Mouse (Mus musculus) olfactory bulb, adult 2 months (tissue): ENCODE measurements around the gene Pyy.

Experiments
- CTCF ChIP-seq: fragments of 200-500 bp; IDR thresholded peaks from 2 replicates; pipeline ENCODE4 v1.5.1; 2012; ENCODE audit warnings: low read depth, mild to moderate bottlenecking, low read length, moderate library complexity; ENCODE audit not compliant: insufficient read depth
- POLR2A ChIP-seq: fragments of 200-500 bp; IDR thresholded peaks from 2 replicates; pipeline ENCODE4 v1.6.1; 2012; ENCODE audit warnings: mild to moderate bottlenecking, low read depth, low read length, moderate library complexity; ENCODE audit not compliant: insufficient read depth

GRCm38 (mm10) chr11:102156039-102156785, 48.6 kb upstream of the Pyy start, which contains the start of gene Tmem101:
- TF ChIP-seq POLR2A, result 0 out of 2 replicates have a peak, but pooled peaks have one; percentile 46
- no peak for TF ChIP-seq CTCF
